Mouse (Mus musculus) testis, adult 2 months (tissue): ENCODE data around the gene Phox2b.

Experiments
- CTCF ChIP-seq: fragments of 200-500 bp; IDR thresholded peaks from 2 replicates; pipeline ENCODE4 v1.5.1; 2012; ENCODE audit warnings: low read depth, mild to moderate bottlenecking, inconsistent platforms, low read length, moderate library complexity; ENCODE audit not compliant: control insufficient read depth, insufficient read depth, insufficient replicate concordance
- POLR2A ChIP-seq: fragments of 200-500 bp; IDR thresholded peaks from 2 replicates; pipeline ENCODE4 v1.6.1; 2012; ENCODE audit warnings: low read depth, mild to moderate bottlenecking, inconsistent platforms, low read length, moderate library complexity; ENCODE audit not compliant: control insufficient read depth

GRCm38 (mm10) chr5:67063596-67063995 lies 35.5 kb downstream of the Phox2b start:
- TF ChIP-seq CTCF (no peak), POLR2A (no peak)
